Mouse (Mus musculus): ENCODE data around the gene Macrod1.

Macrod1 gene

DNA sequence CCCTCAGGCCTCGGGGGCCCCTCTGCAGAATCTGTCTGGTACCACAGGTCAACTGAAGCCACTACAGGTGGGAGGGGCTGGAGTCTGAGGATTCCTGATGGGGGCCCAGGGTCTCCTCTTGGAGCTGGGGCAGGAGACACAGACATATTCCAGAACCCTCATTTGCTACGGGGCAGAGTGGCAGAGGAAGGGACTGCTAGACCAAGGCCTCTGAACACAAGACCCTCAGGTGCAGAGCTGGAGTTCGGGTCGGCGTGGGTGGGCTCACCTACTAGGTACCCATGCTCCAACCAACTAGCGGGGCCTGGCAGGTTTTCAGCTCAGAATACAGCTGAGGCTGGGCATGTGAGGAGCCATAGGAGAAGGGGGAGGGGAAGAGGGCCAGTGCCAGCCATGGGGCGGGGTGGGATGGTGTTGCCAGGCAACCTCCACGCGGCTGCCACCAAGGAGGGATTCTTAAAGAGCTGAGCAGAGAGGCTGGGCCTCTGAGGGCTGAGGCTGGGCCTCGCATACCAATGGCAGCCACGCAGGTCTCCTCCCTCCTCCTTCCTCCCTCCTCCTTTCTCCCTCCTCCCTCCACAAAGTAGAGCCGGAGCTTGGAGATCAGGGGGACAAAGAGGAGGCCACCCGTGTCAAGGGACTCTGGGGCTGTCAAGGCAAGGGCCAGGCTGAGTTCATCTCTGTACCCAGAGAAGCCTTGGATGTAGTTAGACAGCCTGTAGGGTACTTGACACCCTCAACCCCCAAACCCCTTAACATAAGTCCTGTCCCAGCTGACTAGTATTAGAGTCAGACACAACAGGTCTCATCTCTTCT is 115.6 kb downstream of the Macrod1 start:
- no peak for DNase-seq

- no peak for DNase-seq
These were observed 119.6 kb downstream of the Macrod1 start for GRCm38 (mm10) chr19:7176041-7176696.

DNA sequence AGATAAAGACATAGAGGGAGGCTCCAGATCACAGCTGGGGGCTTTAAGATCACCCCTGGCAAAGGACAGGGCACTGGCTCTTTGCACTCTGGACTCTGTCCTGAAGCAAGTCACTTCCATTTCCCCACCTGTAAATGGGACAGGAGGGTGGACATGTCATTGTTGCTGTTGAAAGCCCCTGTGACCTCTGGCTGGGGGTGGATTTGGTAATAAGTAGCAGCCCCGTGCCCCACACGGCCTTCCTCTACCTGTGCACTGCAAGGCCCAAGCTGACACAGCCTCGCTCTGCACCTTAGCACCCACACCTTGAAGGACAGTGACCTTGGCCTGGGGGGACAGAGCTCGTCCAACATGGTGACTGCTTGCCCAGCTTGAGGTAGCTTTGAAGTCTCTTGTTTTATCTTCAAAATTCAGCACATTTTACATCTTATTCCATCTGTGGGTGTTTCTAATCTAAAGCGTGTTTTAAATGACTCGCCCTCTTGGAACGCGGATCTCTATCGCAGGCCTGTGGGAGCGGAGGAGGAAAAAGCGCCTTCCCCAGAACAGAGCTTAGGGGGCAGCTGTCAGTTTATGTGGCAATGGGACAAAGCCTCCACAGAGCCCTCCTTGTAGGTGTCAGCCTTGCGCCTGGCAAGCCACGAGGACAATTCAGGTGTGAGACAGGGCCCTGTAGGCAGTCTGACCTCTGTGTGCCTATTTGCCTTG is 121.3 kb downstream of the Macrod1 start:
- no peak for DNase-seq

- DNase-seq = peak; percentile 25
These were observed 122.3 kb downstream of the Macrod1 start for GRCm38 (mm10) chr19:7178841-7179452.

- DNase-seq = no peak
These were observed 124.3 kb downstream of the Macrod1 start for GRCm38 (mm10) chr19:7180756-7181405.

DNA sequence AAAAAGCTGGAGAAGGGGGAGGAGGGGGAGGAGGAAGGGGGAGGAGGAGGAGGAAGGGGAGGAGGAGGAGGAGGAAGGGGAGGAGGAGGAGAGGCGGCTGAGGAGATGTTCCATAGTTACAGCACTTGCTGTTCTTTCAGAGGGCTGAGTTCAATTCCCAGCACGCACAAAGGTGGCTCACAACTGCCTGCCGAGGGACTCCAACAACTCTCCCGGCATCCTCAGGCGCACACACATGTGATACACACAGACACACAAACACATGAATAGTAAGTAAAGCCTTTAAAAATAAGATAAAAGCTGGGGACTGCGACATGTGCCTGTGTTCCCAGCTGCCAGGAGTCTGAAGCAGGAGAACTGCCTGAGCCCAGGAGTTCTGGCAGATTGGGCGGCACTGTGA is 124.9 kb downstream of the Macrod1 start:
- DNase-seq = no peak

GRCm38 (mm10) chr19:7182273-7182949 is 125.8 kb downstream of the Macrod1 start:
- DNase-seq = peak; percentile 61

- no peak for DNase-seq
These were observed 126.8 kb downstream of the Macrod1 start for GRCm38 (mm10) chr19:7183419-7183818.

- DNase-seq = no peak
These were observed 128.4 kb downstream of the Macrod1 start for GRCm38 (mm10) chr19:7185059-7185458.

- no peak for DNase-seq
These were observed 129.2 kb downstream of the Macrod1 start for GRCm38 (mm10) chr19:7185715-7186291.

GRCm38 (mm10) chr19:7187157-7187556 is 130.5 kb downstream of the Macrod1 start:
- no peak for DNase-seq

GRCm38 (mm10) chr19:7189026-7189425 is 132.4 kb downstream of the Macrod1 start:
- no peak for DNase-seq

DNA sequence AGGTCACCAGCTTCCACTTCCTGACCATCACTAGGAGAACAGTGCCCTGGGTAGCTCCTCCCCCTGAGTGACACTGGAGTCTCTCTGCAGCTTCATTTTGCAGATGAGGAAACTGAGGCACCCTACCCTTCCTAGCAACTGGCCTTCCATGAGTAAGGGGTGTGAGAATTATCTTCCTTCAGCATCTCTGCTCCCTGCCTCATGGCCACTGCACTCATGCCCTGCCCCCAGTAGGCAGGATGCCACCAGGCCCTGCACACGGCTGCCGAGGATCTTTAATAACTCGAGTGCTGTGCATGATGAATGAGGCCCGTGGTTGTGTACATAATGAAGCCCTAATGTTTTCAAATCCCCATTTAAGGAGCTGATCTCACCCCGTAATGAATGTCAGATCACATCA is 134.4 kb downstream of the Macrod1 start:
- no peak for DNase-seq

- DNase-seq = no peak
These were observed 135.0 kb downstream of the Macrod1 start for GRCm38 (mm10) chr19:7191639-7192038.

DNA sequence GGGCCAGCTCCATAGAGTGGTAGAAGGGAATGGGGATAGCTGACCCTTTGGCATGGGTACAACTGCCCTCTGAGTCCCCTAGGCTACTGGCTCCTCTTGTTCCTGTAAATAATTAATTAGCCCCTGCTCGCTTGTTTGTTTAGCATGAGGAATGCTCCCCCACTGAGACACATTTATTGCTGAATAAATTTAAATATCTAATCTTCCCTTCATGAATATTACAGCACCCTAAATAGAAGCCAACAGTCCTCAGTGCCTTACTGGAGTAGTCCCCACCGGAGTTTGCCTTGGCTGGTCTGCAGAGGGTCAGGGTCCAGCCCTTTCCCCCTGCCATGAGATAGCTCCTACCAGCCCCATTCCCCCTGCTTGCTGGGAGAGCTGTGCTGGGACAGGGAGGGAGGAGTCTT is 136.0 kb downstream of the Macrod1 start:
- DNase-seq = no peak

DNA sequence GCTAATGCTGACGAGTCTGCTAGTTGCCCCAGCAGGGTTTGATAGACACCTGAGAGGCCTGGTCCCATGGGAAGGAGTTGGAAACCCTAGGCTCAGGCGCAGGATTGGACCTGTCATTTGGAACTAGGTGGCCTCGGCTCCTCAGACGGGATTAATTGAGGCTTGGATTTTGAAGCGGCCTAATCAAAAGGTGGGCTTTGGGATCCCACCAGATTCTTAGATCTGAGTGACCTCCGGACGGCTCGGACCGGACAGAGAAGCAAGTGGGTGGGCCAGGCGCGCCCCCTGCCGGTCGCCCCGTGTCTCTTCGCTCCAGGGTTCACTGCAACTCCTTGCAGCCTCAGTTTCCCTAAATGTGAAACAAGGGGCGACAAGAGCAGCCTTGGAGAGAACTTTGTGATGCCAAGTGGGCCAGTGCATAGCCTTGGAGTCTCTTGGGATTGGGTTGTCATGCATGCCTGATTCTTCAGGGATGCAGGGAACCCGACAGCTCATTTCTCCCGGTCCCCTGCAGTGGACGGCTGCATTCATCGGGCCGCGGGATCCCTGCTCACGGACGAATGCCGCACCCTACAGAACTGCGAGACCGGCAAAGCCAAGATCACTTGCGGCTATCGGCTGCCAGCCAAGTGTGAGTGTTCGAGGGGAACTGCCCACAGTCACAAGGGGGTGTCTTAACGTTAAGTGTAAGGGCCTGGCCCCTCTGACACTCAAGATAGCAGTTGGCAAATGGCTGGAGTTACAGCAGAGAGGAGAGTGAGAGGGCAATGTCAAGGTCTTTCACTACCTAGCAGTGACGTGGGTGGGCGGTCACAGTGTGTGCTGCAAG is 139.5 kb downstream of the Macrod1 start:
- peak; percentile 60 for DNase-seq

- no peak for DNase-seq
These were observed 140.2 kb downstream of the Macrod1 start for GRCm38 (mm10) chr19:7196741-7197270.

GRCm38 (mm10) chr19:7197445-7197844 is 140.8 kb downstream of the Macrod1 start:
- DNase-seq = no peak

GRCm38 (mm10) chr19:7199089-7199488 is 142.5 kb downstream of the Macrod1 start:
- no peak for DNase-seq

DNA sequence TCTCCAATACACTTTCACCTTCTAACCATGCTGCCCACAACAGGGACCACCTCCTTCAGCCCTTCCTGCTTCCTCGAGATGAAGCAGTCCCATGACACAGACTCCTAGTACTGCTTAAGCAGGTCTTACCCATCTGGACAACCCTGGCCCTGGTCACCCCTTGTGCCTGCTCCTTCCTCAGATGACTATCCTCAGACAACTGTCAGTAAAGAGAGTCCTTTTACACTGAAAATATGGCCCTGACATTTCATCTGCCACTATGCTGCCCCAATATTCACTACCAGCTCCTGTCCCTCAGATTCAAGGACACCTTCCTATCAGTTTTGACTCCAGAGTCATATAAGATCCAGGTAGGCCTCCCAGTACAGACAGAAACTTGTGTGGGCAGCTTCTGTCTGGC is 143.8 kb downstream of the Macrod1 start:
- no peak for DNase-seq

DNA sequence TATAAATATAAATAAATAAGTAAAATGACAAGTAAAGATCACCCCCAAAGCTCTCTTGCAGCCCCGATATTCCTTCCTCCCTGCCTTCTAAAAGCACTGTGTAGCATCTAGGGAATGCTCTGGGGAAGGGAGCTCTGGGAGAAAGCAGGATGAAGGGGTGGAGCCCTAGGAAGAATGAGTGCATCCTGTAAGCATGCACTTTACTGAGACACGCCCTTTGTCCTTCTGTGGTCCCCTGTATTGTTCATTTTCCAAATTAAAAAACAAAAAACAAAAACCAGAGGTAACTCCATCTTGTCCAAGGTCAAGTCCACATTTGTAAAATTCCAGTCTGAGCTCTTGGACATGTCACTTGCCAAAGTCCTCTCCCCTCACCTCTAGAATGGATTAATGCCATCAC is 148.3 kb downstream of the Macrod1 start:
- DNase-seq = no peak

Data from thymus, postnatal 14 days (tissue).